Mouse (Mus musculus) forebrain, postnatal 0 days (tissue): ENCODE measurements around the gene Cdk8. TPM values are rescaled to one million over a fixed set of nuclear protein-coding genes. Genes with fewer than 3 reads are reported as not detected.

Source experiments
- ATAC-seq: fragments of 200-750 bp; cut with Nextera tagmentation; 2 replicates; pipeline ENCODE4 v1.8.0; 2017; ENCODE audit warnings: mild to moderate bottlenecking, moderate library complexity
- DNase-seq: peaks from one replicate; pipeline ENCODE4 v3.0.0-alpha.2; 2015
- H3K27ac ChIP-seq: fragments of 300-500 bp; sonication (generic); 2 replicates; pipeline ENCODE4 v1.5.1; 2014; ENCODE audit warnings: low read depth, mild to moderate bottlenecking, antibody characterized with exemption, low read length, moderate library complexity, mixed read lengths
- H3K27me3 ChIP-seq: fragments of 300-500 bp; sonication (generic); 2 replicates; pipeline ENCODE4 v1.6.1; 2014; ENCODE audit warnings: mild to moderate bottlenecking, low read length, mixed read lengths; ENCODE audit not compliant: insufficient read depth
- H3K36me3 ChIP-seq: fragments of 300-500 bp; sonication (generic); 2 replicates; pipeline ENCODE4 v1.6.1; 2014; ENCODE audit warnings: mild to moderate bottlenecking, moderate library complexity; ENCODE audit not compliant: insufficient read depth
- H3K4me1 ChIP-seq: fragments of 300-500 bp; sonication (generic); 2 replicates; pipeline ENCODE4 v1.6.1; 2014; ENCODE audit warnings: antibody characterized with exemption; ENCODE audit not compliant: insufficient read depth
- H3K4me2 ChIP-seq: fragments of 300-500 bp; sonication (generic); 2 replicates; pipeline ENCODE4 v1.6.1; 2014; ENCODE audit warnings: low read depth, mild to moderate bottlenecking, moderate library complexity
- H3K4me3 ChIP-seq: fragments of 300-500 bp; sonication (generic); 2 replicates; pipeline ENCODE4 v1.5.1; 2014; ENCODE audit warnings: low read depth, low read length, mixed read lengths
- H3K9ac ChIP-seq: fragments of 300-500 bp; sonication (generic); 2 replicates; pipeline ENCODE4 v1.6.1; 2014; ENCODE audit warnings: mild to moderate bottlenecking
- H3K9me3 ChIP-seq: fragments of 300-500 bp; sonication (generic); 2 replicates; pipeline ENCODE4 v1.6.1; 2016; ENCODE audit warnings: low read length
- CTCF ChIP-seq: sonication (generic); IDR thresholded peaks from 2 replicates; pipeline ENCODE4 v1.5.1; 2016; ENCODE audit warnings: antibody characterized with exemption, control low read depth, low read depth
- WGBS: fragments of 180-500 bp; shearing (Covaris S2); extraction: QIAGEN DNeasy Blood & Tissue Kit; methylation state at CpG from one replicate; pipeline ENCODE4 v1.1.7; 2014; 5-methylcytosine and 5-hydroxymethylcytosine counted together
- polyA plus RNA-seq: library from polyadenylated mRNA; unstranded; fragments of >200 nt; fragmentation: Nextera tagmentation; extraction: Ambion mirVana; gene quantifications from 2 replicates; pipeline ENCODE4 v1.2.1, GENCODE M21; 2015
- total RNA-seq: library from RNA; depleted of rRNA; stranded (reverse); fragments of >200 nt; gene quantifications from 2 replicates; pipeline ENCODE4 v1.2.3, GENCODE M21; 2014

Gene Cdk8
- total and polyA plus RNA-seq, 2 experiments from 2014 or later = 13.1 to 48.8 TPM

- DNase-seq (no peak), ATAC-seq (no peak)
- Histone ChIP-seq H3K36me3 (no peaks in the 10 kb centered on the region), H3K9me3 (no peaks in the 10 kb centered on the region), H3K27ac (no peak overlapping the region), H3K4me2 (no peak overlapping the region), H3K9ac (no peak overlapping the region), H3K4me3 (no peak overlapping the region), H3K27me3 (no peaks in the 10 kb centered on the region), H3K4me1 (no peaks in the 10 kb centered on the region)
- WGBS = 91% methylated on average over 5 of the region's 5 CpGs
- no peak for TF ChIP-seq CTCF
Observed at GRCm38 (mm10) chr5:146316316-146316715, 85.3 kb downstream of the Cdk8 start.

DNA sequence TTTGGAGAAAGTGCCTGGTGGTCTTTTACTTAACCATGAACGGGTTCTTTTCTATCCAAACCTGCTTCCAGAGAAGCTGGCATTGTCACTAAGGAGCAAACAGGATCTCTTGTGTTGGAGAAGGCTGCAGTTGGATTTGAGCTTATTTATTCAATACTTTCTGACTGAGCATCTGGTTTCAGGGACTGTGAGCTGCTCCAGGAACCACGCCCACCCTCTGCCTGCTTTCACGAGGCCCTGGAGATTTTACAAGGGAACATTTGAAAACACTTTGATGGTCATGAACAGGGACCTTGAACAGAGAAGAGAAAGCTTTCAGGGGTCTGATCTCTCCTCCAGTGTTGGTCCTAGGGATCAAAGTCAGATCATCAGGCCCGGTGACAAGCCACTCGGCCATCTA, 87.0 kb downstream of the Cdk8 start:
- no peak for DNase-seq
- no peak for TF ChIP-seq CTCF
- whole genome bisulfite sequencing = 71% methylated on average over 5 of the region's 5 CpGs

GRCm38 (mm10) chr5:146318461-146318860, 87.4 kb downstream of the Cdk8 start:
- Histone ChIP-seq H3K4me2 (no peak overlapping the region), H3K4me3 (no peak overlapping the region), H3K9ac (no peak overlapping the region), H3K36me3 (no peaks in the 10 kb centered on the region), H3K27me3 (no peaks in the 10 kb centered on the region), H3K4me1 (no peaks in the 10 kb centered on the region), H3K27ac (no peak overlapping the region), H3K9me3 (no peaks in the 10 kb centered on the region)
- ATAC-seq (no peak), DNase-seq (no peak)
- no peak for TF ChIP-seq CTCF
- 85% methylated on average over 8 of the region's 8 CpGs for WGBS

More for the DNA sequence above, 87.0 kb downstream of the Cdk8 start:
- H3K4me3 ChIP-seq = no peak overlapping the region
- H3K4me1 ChIP-seq = no peaks in the 10 kb centered on the region
- H3K4me2 ChIP-seq = no peak overlapping the region
- H3K9me3 ChIP-seq = no peaks in the 10 kb centered on the region
- no peak overlapping the region for H3K27ac ChIP-seq
- H3K9ac ChIP-seq = no peak overlapping the region
- H3K27me3 ChIP-seq = no peaks in the 10 kb centered on the region
- H3K36me3 ChIP-seq = no peaks in the 10 kb centered on the region
- no peak for ATAC-seq

DNA sequence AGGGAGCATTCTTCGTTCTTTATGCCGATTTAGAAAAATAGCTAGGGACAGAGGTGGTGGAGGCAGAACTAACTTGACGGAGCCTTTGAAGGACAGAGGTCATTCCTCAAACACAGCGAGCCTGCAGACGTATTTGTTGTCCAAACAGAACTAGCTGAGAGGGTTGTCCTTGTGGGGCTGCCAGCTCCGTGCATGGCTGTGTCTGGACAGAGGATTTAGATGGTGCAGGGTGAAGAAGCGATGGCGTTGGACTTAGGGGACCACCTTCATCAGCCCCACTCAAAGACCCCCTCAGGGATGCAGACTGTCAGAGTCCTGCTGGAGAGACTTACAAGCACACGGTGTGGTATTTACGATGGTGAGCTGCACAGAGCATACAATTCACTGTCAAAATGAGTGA, 97.9 kb downstream of the Cdk8 start:
- TF ChIP-seq CTCF = no peak
- Histone ChIP-seq H3K4me1 (no peaks in the 10 kb centered on the region), H3K9ac (no peak overlapping the region), H3K4me3 (no peak overlapping the region), H3K36me3 (no peaks in the 10 kb centered on the region), H3K4me2 (no peak overlapping the region), H3K27me3 (no peaks in the 10 kb centered on the region), H3K9me3 (no peaks in the 10 kb centered on the region), H3K27ac (no peak overlapping the region)
- 80% methylated on average over 10 of the region's 10 CpGs for WGBS
- DNase-seq = no peak
- no peak for ATAC-seq

- no peak overlapping the region for H3K4me2 ChIP-seq
- ATAC-seq = no peak
- TF ChIP-seq CTCF = no peak; the same call in 1 of the 2 replicates
Observed at GRCm38 (mm10) chr5:146329541-146329940, 98.5 kb downstream of the Cdk8 start.

DNA sequence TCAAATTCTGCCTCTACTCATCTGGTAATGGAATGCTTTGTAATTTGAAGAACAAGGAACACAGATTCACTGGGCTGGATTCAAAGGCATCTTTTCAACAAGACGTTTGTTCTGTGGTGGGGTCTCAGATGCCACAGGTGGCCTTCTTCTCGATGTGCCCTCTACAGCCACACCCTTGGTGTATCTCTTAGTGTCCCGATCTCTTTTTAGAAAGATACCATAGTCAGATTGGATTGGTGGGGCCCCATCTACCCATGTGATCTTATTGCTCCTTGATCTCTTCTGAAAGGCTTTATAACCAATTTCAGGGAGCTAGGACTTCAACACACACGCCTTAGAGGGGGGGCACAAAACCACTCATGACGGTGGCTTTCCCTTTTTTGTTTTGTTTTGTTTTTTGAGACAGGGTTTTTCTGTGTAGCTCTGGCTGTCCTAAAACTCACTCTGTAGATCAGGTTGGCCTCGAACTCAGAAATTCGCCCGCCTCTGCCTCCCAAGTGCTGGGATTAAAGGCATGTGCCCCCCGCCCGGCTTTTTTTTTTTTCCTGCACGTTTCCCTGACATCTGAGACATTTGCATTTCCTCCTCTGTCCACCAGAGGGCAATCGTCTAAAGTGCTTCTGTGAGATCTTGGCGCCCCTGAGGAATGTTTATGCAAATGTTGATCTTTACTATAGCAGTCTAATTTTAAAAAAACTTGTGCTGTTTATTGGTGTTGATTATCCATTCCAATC, 99.2 kb downstream of the Cdk8 start:
- TF ChIP-seq CTCF = peak; percentile 81
- no peak overlapping the region for H3K4me2 ChIP-seq
- ATAC-seq = peak; percentile 23; the same call in 1 of the 2 replicates
- no peaks in the 10 kb centered on the region for H3K27me3 ChIP-seq
- DNase-seq = peak; percentile 85
- no peaks in the 10 kb centered on the region for H3K36me3 ChIP-seq
- WGBS = 44% methylated on average over 13 of the region's 13 CpGs
- no peak overlapping the region for H3K4me3 ChIP-seq
- no peak overlapping the region for H3K9ac ChIP-seq
- H3K27ac ChIP-seq = no peak overlapping the region
- H3K9me3 ChIP-seq = no peaks in the 10 kb centered on the region
- H3K4me1 ChIP-seq = no peaks in the 10 kb centered on the region

More at GRCm38 (mm10) chr5:146329541-146329940, 98.5 kb downstream of the Cdk8 start:
- Histone ChIP-seq H3K27ac (no peak overlapping the region), H3K4me1 (no peaks in the 10 kb centered on the region), H3K36me3 (no peaks in the 10 kb centered on the region), H3K9me3 (no peaks in the 10 kb centered on the region), H3K9ac (no peak overlapping the region), H3K27me3 (no peaks in the 10 kb centered on the region), H3K4me3 (no peak overlapping the region)
- 85% methylated on average over 5 of the region's 5 CpGs for WGBS
- no peak for DNase-seq

DNA sequence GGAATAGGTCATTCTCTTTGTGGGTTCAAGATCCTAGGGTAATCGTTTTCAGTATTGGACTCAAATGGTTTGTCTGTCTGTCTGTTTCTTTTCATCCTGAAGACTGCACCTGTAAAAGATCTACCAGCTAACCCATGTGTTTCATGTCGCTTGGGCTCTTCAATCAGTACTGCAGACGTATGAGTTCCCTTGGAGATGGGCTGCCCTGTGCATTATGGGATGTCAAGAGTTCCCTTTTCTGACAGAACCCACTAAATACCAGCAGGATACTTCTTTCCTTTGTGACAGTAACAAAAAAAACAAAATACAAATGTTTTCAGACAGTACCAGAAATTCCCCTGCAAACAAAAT, 99.7 kb downstream of the Cdk8 start:
- no peaks in the 10 kb centered on the region for H3K9me3 ChIP-seq
- no peak overlapping the region for H3K27ac ChIP-seq
- WGBS = 31% methylated on average over 3 of the region's 3 CpGs
- no peak for DNase-seq
- H3K4me2 ChIP-seq = no peak overlapping the region
- no peak for TF ChIP-seq CTCF
- H3K27me3 ChIP-seq = no peaks in the 10 kb centered on the region
- H3K9ac ChIP-seq = no peak overlapping the region
- H3K4me3 ChIP-seq = no peak overlapping the region
- no peaks in the 10 kb centered on the region for H3K4me1 ChIP-seq
- ATAC-seq = no peak
- H3K36me3 ChIP-seq = no peaks in the 10 kb centered on the region
